Mouse (Mus musculus): Measurements from ENCODE around the gene Shc1. TPM values are rescaled to one million over a fixed set of nuclear protein-coding genes. Genes with fewer than 3 reads are reported as not detected.
"Not testable (repeated sequence)": the region's sequence is repeated elsewhere in the genome, so short reads cannot be mapped to it uniquely, and the experiment has no call there.

Gene Shc1
- polyA plus RNA-seq, 1 experiment from 2014 or later: 42.3 TPM

DNA sequence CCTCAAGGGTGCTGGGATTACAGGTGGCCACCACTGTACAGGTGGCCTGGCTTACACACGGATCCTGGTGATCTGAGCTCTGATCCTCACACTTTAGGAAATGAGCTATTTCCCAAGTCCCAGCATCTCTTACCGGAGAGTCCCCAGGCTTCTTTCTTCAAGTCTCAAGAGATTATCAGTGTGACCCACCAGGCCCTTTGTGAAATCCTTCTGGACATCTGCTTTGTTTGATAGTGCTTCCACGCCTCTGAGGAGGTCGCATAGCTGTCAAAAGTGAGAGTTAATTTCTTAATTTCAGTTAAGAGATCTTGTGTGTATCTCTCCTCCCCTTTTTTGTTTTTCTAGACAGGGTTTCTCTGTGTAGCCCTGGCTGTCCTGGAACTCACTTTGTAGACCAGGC, 7.6 kb downstream of the Shc1 start:
- 78% methylated on average over 4 of the region's 4 CpGs for WGBS (ENCODE audit: insufficient replicate concordance)
- Histone ChIP-seq H3K4me1 (ENCODE audit: control insufficient read depth, insufficient read depth, low read length) (peaks cover 21% of the 10 kb centered on the region), H3K27me3 (ENCODE audit: control insufficient read depth, insufficient read depth, low read length) (no peaks in the 10 kb centered on the region), H3K36me3 (ENCODE audit: control insufficient read depth, insufficient read depth, low read length) (peaks cover 11% of the 10 kb centered on the region), H3K4me2 (peak overlapping the region; percentile 27), H3K27ac (ENCODE audit: low read depth, low read length) (no peak overlapping the region), H3K9me3 (replicated peaks; ENCODE audit: control insufficient read depth, low read length) (no peaks in the 10 kb centered on the region), H3K9ac (ENCODE audit: low read depth, low read length) (no peak overlapping the region), H3K4me3 (ENCODE audit: low read depth, low read length) (no peak overlapping the region)
- ATAC-seq (replicated peaks; ENCODE audit: insufficient number of reproducible peaks, low FRiP score, low TSS enrichment): no peak

DNA sequence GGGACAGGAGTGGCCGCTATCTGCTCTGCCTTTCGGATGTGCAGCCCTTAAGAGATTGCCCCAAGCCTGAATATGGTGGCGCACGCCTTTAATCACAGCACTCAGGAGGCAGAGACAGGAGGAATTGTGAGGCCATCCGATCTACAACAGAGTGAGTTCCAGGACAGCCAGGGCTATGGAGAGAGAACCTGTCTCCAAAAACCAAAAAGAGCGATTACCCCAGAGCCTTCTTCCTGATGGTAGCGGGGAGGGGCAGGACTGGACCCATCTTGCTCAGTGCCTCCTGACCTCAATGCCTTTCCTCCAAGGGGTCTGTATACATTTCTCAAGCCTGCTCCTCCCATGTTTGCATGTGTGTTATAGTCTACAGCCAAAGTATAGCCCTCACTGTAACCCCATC, 10.8 kb downstream of the Shc1 start:
- Histone ChIP-seq H3K36me3 (ENCODE audit: control insufficient read depth, insufficient read depth, low read length) (peaks cover 22% of the 10 kb centered on the region), H3K4me1 (ENCODE audit: control insufficient read depth, insufficient read depth, low read length) (peaks cover 12% of the 10 kb centered on the region)
- 90% methylated on average over 7 of the region's 7 CpGs for WGBS (ENCODE audit: insufficient replicate concordance)
- H3K4me3 ChIP-seq (ENCODE audit: low read depth, low read length); H3K9ac ChIP-seq (ENCODE audit: low read depth, low read length); H3K27ac ChIP-seq (ENCODE audit: low read depth, low read length); H3K27me3 ChIP-seq (ENCODE audit: control insufficient read depth, insufficient read depth, low read length); ATAC-seq (replicated peaks; ENCODE audit: insufficient number of reproducible peaks, low FRiP score, low TSS enrichment); H3K9me3 ChIP-seq (replicated peaks; ENCODE audit: control insufficient read depth, low read length); H3K4me2 ChIP-seq: not testable (repeated sequence)

DNA sequence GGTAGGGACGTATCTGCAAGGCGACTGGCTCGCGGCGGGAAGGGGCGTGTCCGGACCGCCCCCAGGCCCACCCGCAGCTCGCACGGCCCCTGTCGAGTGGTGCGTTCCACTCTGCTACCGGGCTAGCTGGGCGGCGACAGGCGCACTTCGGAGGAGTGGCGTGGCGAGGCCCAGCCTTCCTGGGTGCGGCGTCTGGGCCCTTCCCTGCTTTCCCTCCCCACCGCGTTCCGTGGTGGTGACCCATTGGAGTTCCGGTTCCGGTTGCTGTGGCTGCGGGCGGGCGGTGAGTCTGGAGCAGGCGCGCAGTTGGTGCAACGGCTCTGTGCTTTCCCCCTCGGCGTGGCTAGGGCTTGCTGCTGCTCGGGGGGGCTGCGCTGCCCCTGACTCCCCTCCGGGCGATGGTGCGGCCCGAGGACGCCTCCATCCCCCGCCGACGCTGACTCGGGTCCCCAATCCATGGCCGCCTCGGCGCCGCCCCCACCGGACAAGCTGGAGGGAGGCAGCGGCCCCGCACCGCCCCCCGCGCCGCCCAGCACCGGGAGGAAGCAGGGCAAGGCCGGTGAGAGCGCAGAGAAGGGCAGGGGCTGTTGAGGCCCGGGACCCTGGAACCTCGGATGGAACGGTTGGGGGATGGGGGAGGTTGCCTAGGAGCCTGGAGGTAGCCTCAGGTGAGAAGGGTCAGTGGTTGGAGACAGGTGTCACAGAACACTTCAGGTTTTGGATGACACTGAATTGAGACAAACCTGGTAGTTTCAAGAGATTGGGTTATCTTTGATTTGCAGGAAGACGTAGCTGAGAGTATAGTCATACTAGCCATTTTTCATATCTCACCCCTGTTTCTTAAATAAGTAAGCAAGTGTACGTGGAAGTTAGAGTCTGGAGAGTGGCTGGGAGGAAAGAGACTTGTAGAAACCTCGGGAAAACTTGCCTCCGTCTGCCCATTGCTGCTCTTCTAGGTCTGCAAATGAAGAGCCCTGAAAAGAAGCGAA, 12.2 kb downstream of the Shc1 start, which contains the start of gene Pygo2:
Gene Pygo2, plus strand, starts transcription at position 44 of the 989 bp plus-strand sequence.
- WGBS (ENCODE audit: insufficient replicate concordance): 2% methylated on average over 65 of the region's 68 CpGs
- H3K4me3 ChIP-seq (ENCODE audit: low read depth, low read length): peak within 1 kb of the TSS; percentile 98
- peak; percentile 93 for ATAC-seq (replicated peaks; ENCODE audit: insufficient number of reproducible peaks, low FRiP score, low TSS enrichment)
- peaks cover 19% of the 10 kb centered on the region for H3K36me3 ChIP-seq (ENCODE audit: control insufficient read depth, insufficient read depth, low read length)
- H3K4me2 ChIP-seq: peak within 1 kb of the TSS; percentile 85
- H3K27ac ChIP-seq (ENCODE audit: low read depth, low read length): peak within 1 kb of the TSS; percentile 87
- H3K9ac ChIP-seq (ENCODE audit: low read depth, low read length): peak within 1 kb of the TSS; percentile 94
- no peaks in the 10 kb centered on the region for H3K27me3 ChIP-seq (ENCODE audit: control insufficient read depth, insufficient read depth, low read length)
- H3K9me3 ChIP-seq (replicated peaks; ENCODE audit: control insufficient read depth, low read length): no peaks in the 10 kb centered on the region
- peaks cover 9% of the 10 kb centered on the region for H3K4me1 ChIP-seq (ENCODE audit: control insufficient read depth, insufficient read depth, low read length)

DNA sequence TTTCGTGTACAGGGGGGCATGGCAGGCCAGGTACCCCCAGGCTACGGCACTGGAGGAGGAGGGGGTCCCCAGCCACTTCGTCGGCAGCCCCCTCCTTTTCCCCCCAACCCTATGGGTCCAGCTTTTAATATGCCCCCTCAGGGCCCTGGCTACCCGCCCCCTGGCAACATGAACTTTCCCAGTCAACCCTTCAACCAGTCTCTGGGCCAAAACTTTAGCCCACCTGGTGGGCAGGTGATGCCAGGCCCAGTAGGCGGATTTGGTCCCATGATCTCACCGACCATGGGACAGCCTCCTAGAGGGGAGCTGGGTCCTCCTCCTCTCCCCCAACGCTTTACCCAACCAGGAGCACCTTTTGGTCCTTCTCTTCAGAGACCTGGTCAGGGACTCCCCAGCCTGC, 14.4 kb downstream of the Shc1 start:
- H3K27me3 ChIP-seq (ENCODE audit: control insufficient read depth, insufficient read depth, low read length): no peaks in the 10 kb centered on the region
- no peak overlapping the region for H3K4me2 ChIP-seq
- WGBS (ENCODE audit: insufficient replicate concordance): 90% methylated on average over 7 of the region's 8 CpGs
- ATAC-seq (replicated peaks; ENCODE audit: insufficient number of reproducible peaks, low FRiP score, low TSS enrichment): no peak
- no peaks in the 10 kb centered on the region for H3K9me3 ChIP-seq (replicated peaks; ENCODE audit: control insufficient read depth, low read length)
- peaks cover 20% of the 10 kb centered on the region for H3K4me1 ChIP-seq (ENCODE audit: control insufficient read depth, insufficient read depth, low read length)
- H3K27ac ChIP-seq (ENCODE audit: low read depth, low read length): no peak overlapping the region
- H3K9ac ChIP-seq (ENCODE audit: low read depth, low read length): no peak overlapping the region
- no peak overlapping the region for H3K4me3 ChIP-seq (ENCODE audit: low read depth, low read length)
- peaks cover 11% of the 10 kb centered on the region for H3K36me3 ChIP-seq (ENCODE audit: control insufficient read depth, insufficient read depth, low read length)

DNA sequence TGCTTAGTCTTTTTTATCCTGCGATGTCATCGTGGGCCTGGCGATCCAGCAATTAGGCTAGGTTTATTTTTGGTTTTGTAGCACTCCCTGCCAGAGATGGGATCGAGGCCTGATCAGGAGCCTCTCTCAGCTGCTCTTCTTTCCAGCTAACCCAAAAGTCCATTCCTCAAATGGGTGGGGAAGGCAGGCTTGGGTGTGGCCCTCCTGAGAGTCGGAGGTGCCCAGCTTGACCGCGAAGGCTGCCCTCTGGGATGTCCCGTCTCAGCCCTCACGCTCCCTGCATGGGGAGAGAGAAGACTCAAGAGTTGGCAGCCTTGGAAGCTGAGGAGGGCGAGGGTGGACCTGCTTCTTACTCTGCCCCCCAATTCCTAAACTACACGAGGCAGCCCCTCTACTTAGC, 16.3 kb downstream of the Shc1 start:
- 76% methylated on average over 11 of the region's 11 CpGs for WGBS (ENCODE audit: insufficient replicate concordance)
- Histone ChIP-seq H3K9me3 (replicated peaks; ENCODE audit: control insufficient read depth, low read length) (no peaks in the 10 kb centered on the region), H3K36me3 (ENCODE audit: control insufficient read depth, insufficient read depth, low read length) (peaks cover 11% of the 10 kb centered on the region)

DNA sequence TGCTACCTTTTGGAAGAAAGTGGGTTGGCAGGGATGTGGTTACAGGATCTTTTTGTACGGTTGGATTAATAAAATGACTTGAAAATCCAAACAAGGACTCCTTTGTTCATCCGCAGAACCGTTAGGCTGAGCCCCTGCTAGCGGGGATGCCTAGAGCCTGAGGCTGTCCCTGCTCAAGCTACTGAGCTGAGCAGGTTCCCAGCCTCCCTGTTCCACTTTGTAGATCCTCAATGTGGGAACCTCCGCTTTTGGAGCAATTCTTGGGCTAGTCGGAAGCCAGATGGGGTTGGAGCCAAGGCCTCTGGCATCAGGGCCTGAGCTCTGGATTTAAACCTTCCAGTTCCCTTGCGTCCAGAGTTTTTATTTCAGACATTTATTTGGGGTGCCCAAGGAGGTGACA, 16.8 kb downstream of the Shc1 start:
- Histone ChIP-seq H3K4me3 (ENCODE audit: low read depth, low read length) (no peak overlapping the region), H3K4me1 (ENCODE audit: control insufficient read depth, insufficient read depth, low read length) (peaks cover 21% of the 10 kb centered on the region), H3K4me2 (no peak overlapping the region), H3K36me3 (ENCODE audit: control insufficient read depth, insufficient read depth, low read length) (peaks cover 13% of the 10 kb centered on the region), H3K9ac (ENCODE audit: low read depth, low read length) (no peak overlapping the region), H3K27me3 (ENCODE audit: control insufficient read depth, insufficient read depth, low read length) (no peaks in the 10 kb centered on the region), H3K27ac (ENCODE audit: low read depth, low read length) (no peak overlapping the region), H3K9me3 (replicated peaks; ENCODE audit: control insufficient read depth, low read length) (no peaks in the 10 kb centered on the region)
- no peak for ATAC-seq (replicated peaks; ENCODE audit: insufficient number of reproducible peaks, low FRiP score, low TSS enrichment)
- 81% methylated on average over 7 of the region's 7 CpGs for WGBS (ENCODE audit: insufficient replicate concordance)

More for the DNA sequence above, 16.3 kb downstream of the Shc1 start:
- Histone ChIP-seq H3K4me2 (no peak overlapping the region), H3K4me1 (ENCODE audit: control insufficient read depth, insufficient read depth, low read length) (peaks cover 21% of the 10 kb centered on the region), H3K9ac (ENCODE audit: low read depth, low read length) (no peak overlapping the region), H3K27me3 (ENCODE audit: control insufficient read depth, insufficient read depth, low read length) (no peaks in the 10 kb centered on the region), H3K4me3 (ENCODE audit: low read depth, low read length) (no peak overlapping the region), H3K27ac (ENCODE audit: low read depth, low read length) (no peak overlapping the region)
- ATAC-seq (replicated peaks; ENCODE audit: insufficient number of reproducible peaks, low FRiP score, low TSS enrichment): no peak

DNA sequence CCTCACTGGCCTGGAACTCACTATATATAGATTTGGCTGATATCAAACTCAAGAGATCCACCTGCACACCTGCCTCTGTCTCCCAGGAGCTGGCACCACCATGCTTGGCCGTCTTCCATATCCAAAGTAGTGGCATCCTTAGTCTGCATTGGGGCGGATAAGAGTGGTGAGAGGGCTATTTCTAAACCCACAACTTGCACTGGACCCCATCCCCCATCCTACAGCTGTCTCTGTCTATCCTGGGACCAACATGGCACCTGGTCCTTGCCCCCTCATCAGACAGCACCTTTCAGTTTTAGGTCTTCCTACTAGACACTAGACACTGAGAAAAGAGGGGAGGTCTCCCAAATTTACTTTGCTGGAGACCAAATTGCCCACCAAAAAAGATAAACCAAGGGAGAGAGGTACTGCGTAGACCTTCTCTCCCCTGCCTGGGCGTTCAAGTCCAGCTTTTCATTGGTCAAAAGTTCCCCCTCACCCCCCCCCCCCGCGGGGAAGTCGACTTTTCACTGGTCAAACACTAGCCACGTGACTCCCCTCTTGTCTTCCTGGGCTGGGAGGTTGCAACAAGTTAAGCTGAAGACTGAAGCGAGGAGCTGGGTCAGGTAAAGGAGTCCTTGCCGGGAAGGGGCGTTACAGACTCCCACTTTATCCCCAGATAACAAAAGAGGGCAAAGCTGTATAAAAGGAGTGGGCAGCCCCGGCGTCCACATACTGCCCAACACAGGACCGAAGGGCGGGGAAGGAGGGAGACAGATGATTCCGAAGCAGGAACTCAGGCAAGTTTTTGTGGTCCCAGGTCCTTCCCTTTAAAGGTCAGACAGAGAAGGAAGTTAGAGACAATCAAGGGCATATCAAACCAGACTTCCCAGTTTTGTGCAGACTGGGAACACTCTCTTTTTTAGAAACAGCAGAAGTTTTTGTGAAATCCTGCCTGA, 18.2 kb downstream of the Shc1 start, which contains the start of gene Pbxip1:
Gene Pbxip1, plus strand, starts transcription at position 531 of the 938 bp plus-strand sequence.
- Histone ChIP-seq H3K36me3 (ENCODE audit: control insufficient read depth, insufficient read depth, low read length) (peaks cover 12% of the 10 kb centered on the region), H3K27me3 (ENCODE audit: control insufficient read depth, insufficient read depth, low read length) (no peaks in the 10 kb centered on the region), H3K4me2 (peak within 1 kb of the TSS; percentile 72), H3K4me3 (ENCODE audit: low read depth, low read length) (peak within 1 kb of the TSS; percentile 57), H3K9ac (ENCODE audit: low read depth, low read length) (peak within 1 kb of the TSS; percentile 78), H3K9me3 (replicated peaks; ENCODE audit: control insufficient read depth, low read length) (no peaks in the 10 kb centered on the region), H3K27ac (ENCODE audit: low read depth, low read length) (peak within 1 kb of the TSS; percentile 68), H3K4me1 (ENCODE audit: control insufficient read depth, insufficient read depth, low read length) (peaks cover 15% of the 10 kb centered on the region)
- WGBS (ENCODE audit: insufficient replicate concordance): 5% methylated on average over 16 of the region's 16 CpGs
- peak; percentile 60 for ATAC-seq (replicated peaks; ENCODE audit: insufficient number of reproducible peaks, low FRiP score, low TSS enrichment)

DNA sequence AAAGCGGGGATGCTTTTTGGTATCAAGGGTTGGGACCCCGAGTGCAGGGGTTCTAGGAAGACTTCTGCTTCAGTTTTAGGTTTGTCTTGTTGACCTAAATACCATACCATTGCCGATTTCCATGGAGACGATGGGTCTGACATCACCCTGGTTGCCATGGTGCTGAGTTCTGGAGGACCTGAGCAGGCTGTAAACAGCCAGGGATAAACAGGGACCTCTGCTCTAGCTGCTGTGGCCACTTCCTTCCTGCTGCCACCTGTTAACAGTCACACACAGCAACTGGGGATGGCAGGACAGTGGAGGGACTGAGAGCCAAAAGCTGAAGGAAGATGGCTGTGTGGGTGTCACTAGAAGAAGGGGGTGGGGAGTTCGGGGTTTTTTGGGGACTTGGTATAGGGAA, 19.0 kb downstream of the Shc1 start:
- Histone ChIP-seq H3K4me1 (ENCODE audit: control insufficient read depth, insufficient read depth, low read length) (peaks cover 12% of the 10 kb centered on the region; the same call in 1 of the 2 replicates), H3K27me3 (ENCODE audit: control insufficient read depth, insufficient read depth, low read length) (no peaks in the 10 kb centered on the region), H3K9ac (ENCODE audit: low read depth, low read length) (peak overlapping the region; percentile 78), H3K4me2 (peak overlapping the region; percentile 72), H3K27ac (ENCODE audit: low read depth, low read length) (peak overlapping the region; percentile 68), H3K4me3 (ENCODE audit: low read depth, low read length) (peak overlapping the region; percentile 57), H3K9me3 (replicated peaks; ENCODE audit: control insufficient read depth, low read length) (no peaks in the 10 kb centered on the region), H3K36me3 (ENCODE audit: control insufficient read depth, insufficient read depth, low read length) (peaks cover 10% of the 10 kb centered on the region)
- WGBS (ENCODE audit: insufficient replicate concordance): 37% methylated on average over 5 of the region's 5 CpGs
- ATAC-seq (replicated peaks; ENCODE audit: insufficient number of reproducible peaks, low FRiP score, low TSS enrichment): no peak
